Mouse (Mus musculus): ENCODE measurements at regions not wholly inside any gene's neighbourhood (a gene's known extent, or its start where the extent isn't known, plus 50 kb on each side); places are given as distances from the start of the nearest gene placed in this dataset.
A peak's percentile ranks its signal among the peaks of the same experiment; 100 is the strongest.

DNA sequence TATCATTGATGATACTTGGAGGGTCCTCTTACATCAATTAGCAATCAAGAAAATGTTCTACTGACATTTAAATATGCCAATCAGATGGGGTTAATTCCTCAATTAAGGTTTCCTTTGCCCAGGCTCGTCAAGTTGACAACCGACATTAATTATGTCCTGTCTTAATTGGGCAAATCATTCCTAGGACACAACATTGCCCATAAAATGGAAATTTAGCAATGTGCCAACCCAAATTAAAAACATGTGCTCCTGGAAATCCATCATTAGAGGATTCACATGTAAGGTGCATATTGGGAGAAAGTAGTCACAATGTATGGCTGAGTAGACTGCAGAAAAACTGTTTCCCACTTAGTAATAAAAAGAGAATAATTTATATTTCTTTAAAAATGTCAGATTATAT is 483.6 kb upstream of the B430305J03Rik start:
- no peak for DNase-seq (ENCODE audit: extremely low spot score in 1 of 2, low spot score in 1 of 2)

DNA sequence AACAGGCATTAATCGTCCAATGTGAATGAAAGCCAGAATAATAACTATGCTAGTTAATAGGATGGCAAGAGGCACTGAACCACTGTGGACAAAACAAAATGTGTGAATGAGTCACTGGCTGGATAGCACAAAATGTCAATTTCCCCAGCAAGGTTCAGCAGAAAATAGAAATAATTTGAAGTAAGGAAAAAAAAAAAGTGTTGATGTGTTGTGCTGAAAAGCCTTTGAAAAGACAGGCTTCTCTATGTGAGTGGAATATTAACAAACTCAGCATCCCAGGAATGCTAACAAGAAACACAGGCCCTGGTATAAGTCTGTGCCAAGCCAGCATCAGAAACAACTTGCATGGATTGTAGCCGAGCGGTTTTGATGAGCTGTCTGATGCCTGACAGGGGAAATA is 481.0 kb upstream of the B430305J03Rik start:
- no peak for DNase-seq (ENCODE audit: extremely low spot score in 1 of 2, low spot score in 1 of 2)

DNA sequence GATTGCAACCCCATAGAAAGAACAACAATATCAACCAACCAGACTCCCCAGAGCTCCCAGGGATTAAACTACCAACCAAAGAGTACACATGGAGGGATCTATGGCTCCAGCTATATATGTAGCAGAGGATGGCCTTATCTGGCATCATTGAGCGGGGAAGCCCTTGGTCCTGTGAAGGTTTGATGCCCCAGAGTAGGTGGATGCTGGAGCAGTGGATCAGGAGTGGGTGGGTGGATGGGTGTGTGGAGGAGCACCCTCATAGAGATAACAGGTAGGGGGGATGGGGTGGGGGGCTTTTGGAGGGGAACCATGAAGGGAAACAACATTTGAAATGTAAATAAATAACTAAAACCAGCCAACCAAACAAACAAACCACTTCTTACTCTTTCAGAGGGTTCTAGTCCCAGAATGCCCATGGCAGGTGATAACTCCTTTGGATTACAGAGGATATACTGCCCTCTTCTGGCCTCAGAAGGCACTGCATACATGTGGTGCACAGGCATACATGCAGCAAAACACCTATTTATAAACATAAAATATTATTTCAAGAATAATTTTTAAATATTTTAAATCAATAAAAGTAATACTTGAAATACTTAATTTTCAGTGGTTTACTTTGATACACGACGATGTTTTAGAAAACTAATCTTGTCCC is 473.7 kb upstream of the B430305J03Rik start:
- peak in 1 of 2 experiments; percentile 30 for DNase-seq (ENCODE audit: extremely low spot score in 1 of 2, low spot score in 1 of 2)

DNA sequence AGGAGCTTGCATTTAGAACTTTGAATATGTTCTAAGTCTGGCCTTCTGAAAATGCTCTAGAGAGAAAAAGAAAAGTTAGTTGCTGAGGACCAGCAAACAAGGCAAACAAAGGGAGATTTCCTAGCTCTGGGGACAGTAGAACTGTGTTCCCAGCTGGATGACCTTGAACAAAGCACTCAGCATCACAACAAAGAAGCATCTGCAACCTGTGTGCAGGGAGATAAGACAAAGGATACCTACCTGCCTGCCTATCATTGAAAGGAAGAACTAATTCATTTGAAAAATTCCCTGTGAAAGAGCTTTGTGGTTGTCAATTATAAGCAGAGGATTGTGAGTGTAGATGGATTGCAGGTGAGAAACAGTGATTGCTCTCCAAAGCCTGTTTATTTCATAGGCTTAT is 451.1 kb upstream of the B430305J03Rik start:
- DNase-seq (ENCODE audit: extremely low spot score in 1 of 2, low spot score in 1 of 2), result no peak

DNA sequence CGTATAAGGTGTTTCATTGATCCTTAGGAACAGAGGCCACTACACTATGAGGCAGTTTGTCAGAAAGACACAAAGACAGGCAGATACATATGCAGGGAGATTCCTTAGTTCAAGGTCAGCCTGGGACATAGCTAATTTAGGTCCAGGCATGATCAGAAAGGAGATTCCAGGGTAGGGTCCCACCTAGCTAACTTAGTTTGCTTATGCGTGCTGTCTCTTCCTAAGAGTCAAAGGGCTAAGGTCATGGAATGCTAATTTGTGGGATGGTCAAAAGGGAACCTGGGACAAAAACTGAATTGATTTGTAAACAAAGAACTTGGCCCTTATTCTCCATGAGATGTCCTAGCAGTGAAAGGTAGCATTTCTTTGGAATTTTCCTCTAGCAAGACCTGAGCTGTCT is 430.3 kb upstream of the B430305J03Rik start:
- DNase-seq (ENCODE audit: extremely low spot score in 1 of 2, low spot score in 1 of 2), result no peak

DNA sequence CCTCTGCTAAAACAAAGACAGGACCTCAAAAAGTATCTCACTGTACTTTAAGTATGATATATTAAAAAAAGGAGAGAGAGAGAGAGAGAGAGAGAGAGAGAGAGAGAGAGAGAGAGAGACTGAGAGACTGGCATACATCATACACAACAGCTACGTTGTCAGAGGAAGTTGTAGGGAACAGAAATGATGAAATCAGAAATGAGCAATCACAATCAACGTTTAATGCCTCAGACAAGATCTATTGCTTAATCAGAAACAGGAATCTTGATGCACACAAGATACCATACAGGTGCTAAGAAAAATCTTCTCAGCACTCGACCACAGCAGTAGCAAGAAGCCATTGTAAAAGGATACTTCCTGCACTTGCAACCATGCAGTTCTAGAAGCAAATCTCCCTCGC is 424.9 kb upstream of the B430305J03Rik start:
- DNase-seq (ENCODE audit: extremely low spot score in 1 of 2, low spot score in 1 of 2), result no peak
